Mouse (Mus musculus): Measurements from ENCODE around the gene Mien1.

The Mien1 gene

DNA sequence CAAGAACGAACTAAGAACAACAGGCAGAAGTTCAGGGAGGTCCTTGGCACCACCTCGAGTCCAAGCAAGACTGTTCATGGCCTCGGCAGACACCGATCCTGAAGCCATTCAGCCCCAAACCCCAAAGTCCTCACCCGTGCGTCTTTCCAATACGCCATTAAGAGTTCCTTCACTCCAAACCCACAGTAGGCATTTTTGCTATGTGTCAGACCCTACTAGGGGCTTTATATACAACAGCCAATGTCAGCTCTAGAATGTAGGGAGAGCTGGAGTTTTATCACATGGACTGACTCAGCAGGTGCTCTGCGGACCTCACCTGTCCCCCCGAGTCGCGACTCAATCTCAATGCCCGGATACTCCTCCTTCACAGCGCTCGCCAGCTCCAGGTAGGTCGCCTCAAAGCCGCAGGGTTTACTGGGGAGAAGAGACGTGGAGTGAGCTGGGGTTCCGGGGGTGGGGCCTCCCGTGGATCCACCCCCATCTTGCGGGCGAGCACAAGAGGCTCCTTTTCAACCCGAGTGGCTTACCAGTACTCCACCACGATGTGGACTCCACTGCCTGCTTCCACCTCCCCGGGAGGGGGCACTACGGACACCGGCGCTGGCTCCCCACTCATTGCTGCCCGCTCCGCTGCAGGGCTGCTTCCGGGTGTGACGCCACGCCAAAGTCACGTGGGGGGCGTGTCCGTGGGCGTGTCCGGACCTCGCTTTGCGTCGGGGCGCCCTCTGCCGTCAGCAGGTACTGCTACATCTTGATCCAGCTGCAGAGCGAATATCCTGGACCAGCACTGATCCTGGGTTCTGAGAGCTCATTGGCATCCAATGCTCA, at the start of gene Mien1:
Gene Mien1 (minus strand): TSS at position 661 of the 828 bp plus-strand sequence.
- peak; percentile 92 to 94 for DNase-seq

DNA sequence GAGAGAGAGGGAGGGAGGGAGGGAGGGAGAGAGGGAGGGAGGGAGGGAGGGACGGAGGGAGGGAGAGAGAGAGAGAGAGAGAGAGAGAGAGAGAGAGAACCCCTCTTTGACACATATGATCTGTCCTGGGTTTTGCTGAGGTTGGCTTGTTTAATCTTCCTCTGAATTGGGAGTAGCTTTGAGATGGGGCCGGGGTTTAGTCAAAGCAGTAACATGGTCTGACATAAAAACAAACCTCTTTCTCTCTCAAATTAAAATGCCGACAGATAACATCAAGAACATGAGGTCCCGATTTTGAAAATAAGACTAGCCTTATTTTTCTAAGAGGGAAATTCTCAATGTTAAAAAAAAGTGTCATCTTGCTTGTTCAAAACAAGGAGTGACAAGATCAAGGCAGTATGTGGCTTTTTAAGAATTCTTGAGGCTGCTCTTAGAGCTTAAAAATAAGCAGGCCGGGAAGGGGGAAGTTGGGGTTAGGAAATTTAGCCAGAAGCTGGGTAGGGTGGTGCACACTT, 48.8 kb upstream of the Mien1 start:
- DNase-seq: no peak

DNA sequence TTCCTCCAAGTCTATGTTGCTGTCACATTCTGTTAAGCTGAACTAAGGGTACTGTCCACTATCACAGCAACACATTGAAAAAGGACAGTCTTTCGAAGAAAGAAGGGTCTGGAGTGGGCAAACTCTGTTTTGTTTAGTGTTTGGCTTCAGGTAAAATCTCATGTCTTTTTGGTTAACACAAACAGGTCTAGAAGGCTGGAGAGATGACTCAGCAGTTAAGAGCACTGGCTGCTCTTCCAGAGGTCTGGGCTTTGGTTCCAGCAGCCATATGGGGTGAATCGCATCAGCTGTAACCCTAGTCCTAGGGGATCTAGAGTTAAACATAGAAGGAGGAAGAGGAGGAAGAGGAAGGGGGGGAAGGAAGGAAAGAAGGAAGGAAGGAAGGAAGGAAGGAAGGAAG, 47.0 kb upstream of the Mien1 start:
- DNase-seq: no peak

DNA sequence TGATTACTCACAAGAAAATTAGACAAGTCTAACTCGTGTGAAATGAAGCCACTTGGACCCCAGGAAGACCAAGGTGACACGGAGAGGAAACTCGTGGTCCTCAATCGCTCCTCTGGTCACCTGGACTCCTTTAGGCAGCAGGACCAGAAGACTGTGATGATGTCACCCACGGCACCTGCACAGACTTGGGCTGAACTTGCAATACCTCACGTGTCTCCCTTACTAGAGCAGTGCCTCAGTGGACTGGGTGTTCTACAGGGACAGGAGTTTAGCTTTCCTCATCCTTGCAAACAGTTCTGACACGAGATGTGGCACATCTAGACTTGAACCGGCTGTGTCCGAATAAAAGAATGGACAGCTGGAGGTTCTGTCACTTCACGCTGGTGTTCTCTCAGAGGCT, 43.3 kb upstream of the Mien1 start:
- no peak for DNase-seq

GRCm38 (mm10) chr11:98481231-98481630, 42.4 kb upstream of the Mien1 start:
- DNase-seq: no peak

DNA sequence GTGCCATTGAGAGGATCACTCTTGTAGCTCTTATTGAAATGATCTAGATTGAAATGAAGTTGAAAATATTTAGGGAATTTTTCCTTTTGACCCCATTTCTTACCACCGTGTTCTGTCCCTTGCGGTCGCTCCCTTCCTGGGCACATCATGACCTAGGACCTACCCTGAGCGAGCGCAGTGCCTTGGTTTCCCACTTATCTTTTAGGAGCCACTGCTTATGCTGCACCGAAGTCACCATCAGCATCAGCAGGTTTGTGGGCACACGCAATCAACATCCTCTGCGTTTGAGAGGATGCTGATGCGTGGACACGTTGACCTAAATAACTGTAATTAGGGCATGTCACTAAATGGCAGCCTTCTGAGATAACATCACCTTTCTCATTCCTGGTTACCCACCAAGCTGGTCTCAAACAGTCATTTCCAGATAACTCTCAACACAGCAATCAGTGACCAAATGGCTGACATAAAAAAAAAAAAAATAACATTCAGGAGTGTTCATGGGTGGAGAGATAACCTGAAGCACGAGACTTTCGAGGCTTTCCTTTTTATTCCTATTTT, 41.2 kb upstream of the Mien1 start:
- no peak for DNase-seq

DNA sequence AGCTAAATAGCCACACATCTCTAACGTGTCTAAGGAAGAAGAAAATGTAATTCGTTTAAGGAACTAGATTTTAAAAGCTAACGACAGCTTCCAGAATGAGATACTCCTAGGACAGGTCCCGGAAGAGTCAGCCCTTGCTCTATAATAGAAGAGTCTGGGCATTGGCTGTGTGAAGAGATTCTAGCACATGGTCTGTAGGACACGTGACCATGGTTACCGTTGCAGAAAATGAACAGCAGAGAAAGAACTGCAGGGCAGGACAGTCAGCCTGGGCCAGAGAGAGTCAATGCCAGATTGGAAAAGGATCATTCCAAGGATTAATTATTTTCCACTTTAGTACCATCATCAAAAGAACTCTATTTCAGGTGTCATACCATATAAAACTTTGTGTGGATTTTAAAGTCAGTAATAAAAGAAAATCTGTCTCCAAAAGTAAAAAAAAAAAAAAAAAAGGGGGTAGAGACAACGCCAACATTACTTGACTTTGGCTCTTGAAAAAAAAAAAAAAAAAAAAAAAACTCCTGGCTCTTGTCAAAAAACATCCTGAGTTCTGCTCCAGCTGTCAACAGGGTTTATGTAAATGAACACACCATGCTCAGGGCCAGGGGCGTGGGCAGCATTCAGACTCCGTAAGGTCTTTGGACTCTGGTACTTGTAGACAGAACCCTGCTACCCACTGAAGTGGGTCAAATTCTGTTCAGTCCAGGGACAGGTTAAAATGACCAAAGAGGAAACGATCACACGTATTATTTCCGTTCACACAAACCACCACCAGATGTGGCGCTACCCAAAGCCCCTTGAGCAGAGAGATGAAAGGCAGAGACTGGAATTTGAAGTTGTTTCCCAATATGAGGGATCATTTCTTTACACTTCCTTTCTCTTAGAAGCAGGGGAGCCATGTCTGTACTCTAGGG, 40.5 kb upstream of the Mien1 start:
- DNase-seq: no peak

DNA sequence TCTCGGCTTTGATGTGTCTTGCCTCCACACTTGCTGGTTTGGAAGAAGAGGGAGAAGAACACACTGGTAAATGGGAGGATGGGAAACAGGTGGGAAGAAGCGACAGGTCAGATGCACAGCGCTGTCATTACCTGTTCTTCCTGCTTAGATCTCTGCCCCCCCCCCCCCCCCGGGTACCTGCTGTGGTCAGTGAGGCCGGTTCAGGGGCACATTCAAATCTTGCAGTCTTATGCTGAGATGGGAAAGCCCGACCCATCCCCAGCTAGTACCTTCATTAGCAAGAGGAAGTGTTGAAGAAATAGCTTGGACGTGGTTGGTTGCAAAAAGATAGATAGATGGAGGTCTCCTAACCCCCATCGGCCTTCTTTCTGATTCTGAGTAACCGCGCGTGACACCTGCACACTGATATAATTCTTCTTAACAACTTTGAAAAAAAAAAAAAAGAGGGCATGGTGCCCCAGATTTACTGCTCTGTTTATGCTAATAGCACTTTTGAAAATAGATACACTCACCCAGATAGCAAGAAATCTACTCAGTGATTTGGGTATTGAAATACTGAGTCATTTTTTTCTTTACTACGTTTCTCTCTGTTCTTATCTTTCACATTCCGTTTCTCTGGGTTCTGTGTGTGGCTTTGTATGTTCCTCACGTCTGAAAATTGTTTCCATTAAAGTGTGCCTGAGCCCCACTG, 38.4 kb upstream of the Mien1 start:
- DNase-seq: no peak

- no peak for DNase-seq
These were observed 37.6 kb upstream of the Mien1 start for GRCm38 (mm10) chr11:98476434-98476807.

- DNase-seq: no peak
These were observed 37.0 kb upstream of the Mien1 start for GRCm38 (mm10) chr11:98475630-98476433.

- DNase-seq: no peak
These were observed 36.2 kb upstream of the Mien1 start for GRCm38 (mm10) chr11:98474967-98475366.

- DNase-seq: no peak
These were observed 35.2 kb upstream of the Mien1 start for GRCm38 (mm10) chr11:98473916-98474479.

GRCm38 (mm10) chr11:98472696-98473095, 33.9 kb upstream of the Mien1 start:
- no peak for DNase-seq

DNA sequence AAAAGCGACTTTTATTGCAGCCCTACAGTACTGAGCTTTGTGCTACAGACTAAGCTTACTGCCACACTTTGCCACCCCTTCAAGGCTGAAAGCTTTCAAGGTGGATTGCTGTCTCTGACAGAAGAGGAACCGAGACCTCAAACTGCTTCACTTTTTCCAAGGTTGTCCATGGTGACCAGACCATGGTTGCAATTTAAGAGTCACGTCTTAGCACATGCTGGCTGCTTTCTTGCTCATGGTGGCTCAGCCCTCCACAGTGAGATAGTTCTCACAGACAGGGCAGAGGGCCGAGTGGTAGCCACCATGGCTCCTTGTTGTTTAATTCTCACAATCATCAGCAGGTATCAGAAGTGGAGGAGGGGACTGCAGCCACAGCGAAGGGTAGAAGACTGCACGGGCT, 32.0 kb upstream of the Mien1 start:
- no peak for DNase-seq

DNA sequence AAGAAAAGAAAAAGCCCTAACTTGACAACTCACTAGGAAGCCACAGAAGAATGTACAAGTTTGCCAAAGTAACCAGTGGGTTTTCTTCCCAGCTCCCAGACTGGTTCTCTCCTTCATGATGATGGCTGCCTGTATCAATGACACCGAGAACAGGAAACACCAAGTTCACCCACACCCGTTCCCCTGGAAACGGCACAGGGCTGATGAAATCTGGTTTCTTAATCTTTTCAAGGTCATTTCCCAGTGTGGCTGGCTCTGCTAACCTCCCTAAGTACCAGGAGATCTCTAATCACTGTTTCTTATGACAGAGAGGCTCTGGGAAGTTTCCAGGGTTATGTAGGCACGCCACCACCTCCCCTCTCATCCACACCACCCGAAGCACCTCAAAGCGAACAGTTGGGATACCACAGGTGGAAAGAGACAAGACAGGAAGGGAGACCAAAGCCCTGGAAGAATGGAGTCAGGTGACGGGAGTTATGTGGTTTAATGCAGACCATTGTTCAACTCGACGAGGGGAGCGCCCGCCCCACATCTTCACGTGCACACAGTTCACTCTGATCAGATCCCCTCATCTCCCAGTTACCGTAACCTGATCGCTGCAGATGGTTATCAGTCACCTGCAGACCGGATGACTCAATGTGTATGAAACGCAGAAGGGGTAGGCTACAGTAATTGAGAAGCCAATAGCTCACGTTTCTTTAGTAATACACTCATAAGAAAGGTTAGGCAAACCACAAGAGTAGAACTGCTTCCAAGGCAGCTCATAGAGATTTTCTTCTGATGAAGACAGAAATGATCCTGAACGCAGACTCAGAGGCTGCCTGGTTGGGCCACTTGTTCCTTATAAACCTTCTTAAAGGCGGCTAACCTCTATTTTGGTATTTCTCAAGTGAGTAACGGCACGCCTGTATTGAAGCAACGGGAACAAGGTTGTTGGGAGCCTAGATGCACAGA, 31.2 kb upstream of the Mien1 start:
- DNase-seq: peak in 1 of 2 experiments; percentile 26

DNA sequence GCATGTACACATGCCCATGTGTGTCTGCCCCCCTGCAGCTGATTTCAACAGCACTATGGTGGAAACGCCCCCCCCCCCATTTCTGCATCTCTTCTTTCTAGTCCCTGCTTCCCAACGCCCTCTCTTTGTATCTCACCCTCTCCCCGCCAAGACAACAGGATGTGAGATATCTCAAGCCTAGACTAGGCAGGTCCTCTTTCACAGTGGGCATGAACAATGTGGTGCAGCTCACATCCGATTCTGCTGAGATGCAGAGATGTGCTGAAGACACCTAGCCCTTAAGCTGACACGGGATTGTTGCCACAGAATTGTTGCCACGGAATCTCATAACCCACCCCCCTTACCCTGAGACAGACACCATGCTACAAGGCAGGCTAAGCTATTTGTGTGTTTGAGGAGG, 25.7 kb upstream of the Mien1 start:
- no peak for DNase-seq

DNA sequence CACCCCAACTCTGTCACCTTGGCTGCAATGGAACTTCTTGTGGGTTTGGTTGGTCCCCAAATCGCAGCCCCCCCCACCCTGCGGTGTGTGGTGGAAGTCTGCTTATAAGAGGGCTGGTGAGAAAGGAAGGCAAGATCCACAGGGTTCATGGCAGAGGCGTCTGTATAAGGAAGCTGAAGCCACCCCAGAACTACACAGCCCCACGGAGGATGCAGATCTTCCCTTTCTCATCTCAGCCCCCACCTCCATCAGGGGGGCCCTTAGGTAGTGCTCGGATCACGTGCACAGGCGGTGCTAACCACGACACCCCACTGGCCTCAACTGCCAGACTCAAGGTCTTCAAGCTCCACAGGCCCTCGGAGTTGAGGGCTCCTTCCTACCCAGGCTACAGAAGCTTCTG, 25.1 kb upstream of the Mien1 start:
- no peak for DNase-seq

DNA sequence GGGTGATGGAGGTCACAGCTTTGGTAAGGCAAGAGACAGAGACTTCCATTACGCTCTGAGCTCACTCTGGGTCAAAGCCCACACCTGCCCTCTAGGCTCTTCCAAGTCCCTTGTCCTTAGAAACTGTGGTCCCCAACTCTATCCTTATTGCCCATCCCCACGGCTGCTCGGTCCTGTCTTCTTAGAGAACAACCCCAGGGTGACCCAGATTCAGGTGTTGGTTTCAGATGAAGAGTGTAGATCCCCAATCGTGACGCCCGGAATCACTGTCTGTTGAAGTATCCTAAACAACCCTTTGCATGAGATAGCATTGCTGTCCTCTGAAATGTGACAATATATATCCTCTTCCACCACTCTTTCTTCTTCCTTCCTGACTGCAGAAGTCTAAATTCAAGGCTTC, 23.5 kb upstream of the Mien1 start:
- no peak for DNase-seq

- DNase-seq: no peak
These were observed 22.4 kb upstream of the Mien1 start for GRCm38 (mm10) chr11:98461109-98461720.

DNA sequence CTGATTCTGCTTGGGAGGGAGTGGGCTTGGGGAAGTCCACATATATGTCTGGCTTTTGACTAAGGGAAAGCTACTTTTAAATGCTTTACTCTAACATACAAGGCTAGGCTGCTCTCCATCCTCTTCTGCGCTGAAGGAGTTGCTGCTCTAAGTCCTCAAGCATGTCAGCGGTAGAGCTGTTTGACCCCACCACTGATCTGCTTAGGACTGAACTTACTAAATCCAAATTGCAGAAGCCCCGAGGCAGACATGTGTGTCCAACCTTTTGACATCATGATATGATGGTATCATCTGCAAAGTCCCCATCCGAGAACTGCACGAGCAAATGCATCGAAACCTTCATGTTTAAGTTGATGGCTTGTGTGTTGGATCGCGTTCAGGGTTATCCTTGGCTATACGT, 21.1 kb upstream of the Mien1 start:
- DNase-seq: no peak

Data from lung, adult 18-20 months (tissue).